Mouse (Mus musculus): ENCODE results near the gene Pxylp1.

The Pxylp1 gene

GRCm38 (mm10) chr9:96860380-96861091 is 31.9 kb downstream of the Pxylp1 start:
- no peak for DNase-seq (ENCODE audit: low read depth, low spot score)

DNA sequence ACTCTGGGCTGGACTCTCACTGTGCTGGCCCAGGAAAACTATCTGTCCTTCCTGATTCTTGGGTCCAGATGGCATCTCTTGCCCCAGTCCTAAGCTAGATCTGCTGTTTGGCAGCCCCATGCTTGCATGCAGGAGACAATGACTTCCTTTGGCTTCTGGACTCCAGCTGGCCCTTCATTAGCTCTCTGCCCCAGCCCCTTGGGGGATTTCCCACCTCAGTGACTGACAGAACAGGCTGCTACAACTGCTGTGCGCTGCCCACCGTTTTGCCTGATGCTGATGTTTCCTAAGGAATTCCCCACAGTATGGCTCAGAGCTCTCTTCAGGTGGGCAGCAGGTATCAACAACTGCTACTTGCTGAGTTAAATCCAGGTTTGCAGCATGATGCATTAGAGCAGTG is 33.4 kb downstream of the Pxylp1 start:
- no peak for DNase-seq (ENCODE audit: low read depth, low spot score)

GRCm38 (mm10) chr9:96857838-96858237 is 34.6 kb downstream of the Pxylp1 start:
- DNase-seq (ENCODE audit: low read depth, low spot score), result no peak

DNA sequence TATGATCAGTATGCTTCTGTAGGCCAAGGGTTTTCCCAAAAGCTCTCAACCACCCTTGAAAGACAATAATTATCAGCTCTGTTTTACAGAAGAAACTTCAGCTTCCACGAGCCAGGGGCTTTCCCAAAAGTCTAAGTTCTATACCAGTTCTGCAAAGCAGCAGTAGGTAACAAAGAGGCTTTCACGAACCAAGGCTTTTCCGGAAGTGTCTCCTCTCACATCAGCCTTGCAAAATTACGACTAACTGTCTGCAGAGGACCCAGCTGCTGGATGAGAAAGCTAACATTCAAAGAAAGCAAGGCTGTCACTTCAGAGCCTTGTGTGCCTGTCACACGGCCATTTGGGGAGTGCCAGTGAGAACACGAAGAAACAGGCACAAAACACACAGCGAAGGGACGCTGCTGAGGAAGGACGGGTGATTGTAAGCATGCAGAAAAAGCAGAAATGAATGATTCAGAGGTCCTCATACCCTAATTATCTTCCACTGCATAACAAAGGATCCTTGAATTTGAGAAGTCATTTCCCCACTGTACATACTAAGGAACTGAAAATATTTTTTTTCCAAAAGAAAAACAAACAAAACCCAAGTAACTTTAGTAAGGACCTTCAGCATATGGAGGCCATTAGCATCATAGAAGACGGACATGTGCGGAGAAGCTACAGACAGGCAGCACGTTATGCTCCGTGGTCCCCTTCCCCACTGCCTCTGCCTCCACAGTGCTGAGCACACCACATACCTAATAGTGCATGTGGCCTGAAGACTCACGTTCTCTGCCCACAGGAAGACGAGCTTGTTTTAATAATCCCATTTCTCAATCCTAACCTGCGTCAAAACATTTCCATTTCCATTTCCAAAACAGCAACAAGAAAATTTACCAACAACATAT is 38.9 kb downstream of the Pxylp1 start:
- no peak for DNase-seq (ENCODE audit: low read depth, low spot score)

GRCm38 (mm10) chr9:96851634-96852033 is 40.8 kb downstream of the Pxylp1 start:
- DNase-seq (ENCODE audit: low read depth, low spot score), result no peak

- DNase-seq (ENCODE audit: low read depth, low spot score), result no peak
These were observed 41.4 kb downstream of the Pxylp1 start for GRCm38 (mm10) chr9:96851036-96851435.

- DNase-seq (ENCODE audit: low read depth, low spot score), result no peak
These were observed 43.5 kb downstream of the Pxylp1 start for GRCm38 (mm10) chr9:96849012-96849411.

- no peak for DNase-seq (ENCODE audit: low read depth, low spot score)
These were observed 46.1 kb downstream of the Pxylp1 start for GRCm38 (mm10) chr9:96846361-96846760.

DNA sequence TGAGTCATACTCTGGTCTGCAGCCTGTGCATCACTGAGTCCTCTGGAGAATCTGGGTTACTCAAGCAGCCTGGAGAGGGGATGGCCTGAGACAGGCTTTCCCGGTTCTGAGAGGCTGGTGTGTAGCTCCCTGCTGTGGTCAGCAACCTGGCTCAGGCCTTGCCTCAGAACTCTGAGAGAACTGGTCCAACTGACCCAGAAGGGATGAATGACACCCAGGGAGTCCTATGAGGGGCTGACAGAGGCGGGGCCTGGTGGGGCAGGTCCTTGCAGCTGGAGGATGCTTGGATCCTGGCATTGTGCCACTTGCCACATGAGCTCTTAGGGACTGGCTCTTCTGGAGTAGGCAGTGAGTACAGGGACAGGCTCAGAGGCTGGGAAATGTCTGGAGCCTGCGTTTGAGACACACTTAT is 47.7 kb downstream of the Pxylp1 start:
- DNase-seq (ENCODE audit: low read depth, low spot score), result no peak

GRCm38 (mm10) chr9:96839376-96839775 is 53.1 kb downstream of the Pxylp1 start:
- no peak for DNase-seq (ENCODE audit: low read depth, low spot score)

DNA sequence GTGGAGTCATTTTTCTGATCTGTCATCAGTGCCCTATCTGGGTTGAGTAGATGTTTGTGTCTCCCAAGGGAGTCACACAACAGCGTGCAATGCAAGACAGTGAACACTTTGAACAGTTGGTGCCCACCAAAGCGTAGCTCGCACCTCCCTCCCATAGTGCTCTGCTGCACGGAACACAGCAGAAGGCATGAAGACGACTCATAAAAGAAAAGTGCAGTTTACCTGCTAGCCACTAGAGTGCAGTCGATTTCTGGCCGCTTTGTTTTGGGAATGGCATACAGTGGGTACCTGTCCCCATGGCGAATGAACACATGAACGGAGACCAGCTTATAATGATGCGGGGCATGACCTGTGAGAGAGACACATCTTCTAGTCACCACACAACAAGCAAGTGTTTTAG is 53.6 kb downstream of the Pxylp1 start:
- DNase-seq (ENCODE audit: low read depth, low spot score), result peak; percentile 24

GRCm38 (mm10) chr9:96837781-96838420 is 54.6 kb downstream of the Pxylp1 start:
- no peak for DNase-seq (ENCODE audit: low read depth, low spot score)

- DNase-seq (ENCODE audit: low read depth, low spot score), result no peak
These were observed 55.5 kb downstream of the Pxylp1 start for GRCm38 (mm10) chr9:96836984-96837383.

- no peak for DNase-seq (ENCODE audit: low read depth, low spot score)
These were observed 57.0 kb downstream of the Pxylp1 start for GRCm38 (mm10) chr9:96835374-96835921.

GRCm38 (mm10) chr9:96833606-96834005 is 58.9 kb downstream of the Pxylp1 start:
- no peak for DNase-seq (ENCODE audit: low read depth, low spot score)

DNA sequence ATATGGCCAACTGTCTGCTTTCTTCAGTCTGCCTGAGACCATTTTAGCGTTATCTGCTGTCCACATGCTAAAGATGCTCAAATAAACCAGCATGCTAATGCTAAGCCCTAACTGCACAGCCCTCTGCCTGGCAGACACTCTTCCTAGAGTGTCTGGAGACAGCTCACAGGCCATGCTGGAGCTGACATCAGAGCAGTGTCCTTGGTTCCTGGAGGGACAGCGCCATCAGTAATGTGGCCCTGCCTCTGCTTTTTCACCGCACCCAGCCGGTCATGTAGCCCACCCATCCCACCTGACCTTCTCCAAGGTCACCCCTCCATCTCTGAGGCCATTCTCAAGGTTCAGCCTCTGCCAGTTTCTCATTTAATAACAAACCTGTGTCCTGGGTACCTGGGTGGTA is 60.0 kb downstream of the Pxylp1 start:
- no peak for DNase-seq (ENCODE audit: low read depth, low spot score)

- DNase-seq (ENCODE audit: low read depth, low spot score), result no peak
These were observed 61.6 kb downstream of the Pxylp1 start for GRCm38 (mm10) chr9:96830856-96831359.

- DNase-seq (ENCODE audit: low read depth, low spot score), result no peak
These were observed 62.8 kb downstream of the Pxylp1 start for GRCm38 (mm10) chr9:96829682-96830081.

- no peak for DNase-seq (ENCODE audit: low read depth, low spot score)
These were observed 64.4 kb downstream of the Pxylp1 start for GRCm38 (mm10) chr9:96828071-96828470.

DNA sequence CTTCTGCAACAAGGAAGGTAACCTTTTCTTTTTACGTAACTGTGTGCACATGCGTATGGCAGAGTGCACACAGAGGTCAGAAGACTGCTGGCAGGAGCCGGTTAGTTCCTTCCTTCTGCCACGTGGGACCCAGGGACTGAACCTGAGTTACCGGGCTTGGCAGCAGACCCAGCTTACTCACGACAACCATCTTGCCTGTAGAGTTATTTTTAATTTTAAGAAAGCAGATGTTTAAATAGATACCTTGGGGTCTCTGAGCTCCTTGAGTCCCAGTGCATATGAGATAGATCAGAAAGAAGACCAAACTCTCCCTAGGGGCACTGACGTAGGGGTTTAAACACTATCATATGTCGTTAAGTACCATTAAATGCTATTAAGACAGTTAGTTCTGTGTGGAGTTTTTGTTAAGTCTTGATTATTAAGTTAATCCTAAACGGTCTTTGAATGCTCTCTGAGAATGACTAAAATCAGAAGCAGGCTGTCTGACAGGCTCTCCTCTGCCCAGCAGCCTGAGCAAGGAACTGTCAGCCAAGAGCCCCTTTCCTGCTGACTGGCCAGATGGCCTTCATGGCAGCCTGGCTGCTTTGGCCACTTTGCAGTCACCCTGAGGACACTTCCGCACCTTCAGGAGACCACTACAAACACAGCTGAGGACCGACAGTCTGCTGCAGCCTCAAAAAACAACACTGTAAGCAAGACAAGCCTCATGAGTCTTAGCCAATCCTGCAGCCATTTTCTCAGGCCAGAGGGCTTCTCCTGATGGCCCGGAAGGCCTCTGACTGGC is 65.3 kb downstream of the Pxylp1 start:
- no peak for DNase-seq (ENCODE audit: low read depth, low spot score)

DNA sequence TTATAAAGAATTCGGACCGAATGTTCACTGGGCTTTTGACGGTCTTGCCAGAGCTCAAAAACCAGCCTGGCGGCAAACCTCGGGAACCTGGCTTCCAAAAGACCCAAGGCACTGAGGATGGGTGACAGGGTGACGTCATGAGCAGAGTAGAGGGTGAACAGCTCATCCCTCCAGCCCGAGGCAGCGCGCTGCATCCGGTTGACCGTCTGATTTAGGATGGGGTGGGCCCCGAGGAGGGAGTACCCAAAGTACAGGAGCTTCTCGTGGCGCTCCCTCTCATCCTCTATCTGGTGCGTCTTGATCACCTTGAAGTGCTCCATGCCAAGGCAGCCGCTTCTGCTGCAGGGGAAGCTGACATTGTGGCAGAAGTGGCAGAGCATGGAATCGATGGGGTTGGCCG is 67.6 kb downstream of the Pxylp1 start:
- no peak for DNase-seq (ENCODE audit: low read depth, low spot score)
